Mouse (Mus musculus): ENCODE results near the gene Eif4g1.
"Not testable (repeated sequence)": the region's sequence is repeated elsewhere in the genome, so short reads cannot be mapped to it uniquely, and the experiment has no call there.

Gene Eif4g1

DNA sequence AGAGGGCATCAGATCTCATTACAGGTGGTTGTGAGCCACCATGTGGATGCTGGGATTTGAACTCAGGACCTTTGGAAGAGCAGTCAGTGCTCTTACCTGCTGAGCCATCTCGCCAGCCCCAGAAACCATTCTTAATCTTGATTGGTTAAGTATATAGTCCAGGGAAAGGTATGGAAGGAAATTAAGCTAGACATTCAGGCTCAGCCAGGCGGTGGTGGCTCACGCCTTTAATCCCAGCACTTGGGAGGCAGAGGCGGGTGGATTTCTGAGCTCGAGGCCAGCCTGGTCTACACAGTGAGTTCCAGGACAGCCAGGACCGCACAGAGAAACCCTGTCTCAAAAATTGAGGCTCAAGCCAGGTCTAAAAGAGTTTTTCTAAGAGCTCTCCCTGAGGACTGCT, at the start of gene Eif4g1:
Gene Eif4g1 (plus strand): TSS at position 301 of the 400 bp plus-strand sequence.
- DNase-seq (ENCODE audit: low read depth, low spot score), result not testable (repeated sequence)

DNA sequence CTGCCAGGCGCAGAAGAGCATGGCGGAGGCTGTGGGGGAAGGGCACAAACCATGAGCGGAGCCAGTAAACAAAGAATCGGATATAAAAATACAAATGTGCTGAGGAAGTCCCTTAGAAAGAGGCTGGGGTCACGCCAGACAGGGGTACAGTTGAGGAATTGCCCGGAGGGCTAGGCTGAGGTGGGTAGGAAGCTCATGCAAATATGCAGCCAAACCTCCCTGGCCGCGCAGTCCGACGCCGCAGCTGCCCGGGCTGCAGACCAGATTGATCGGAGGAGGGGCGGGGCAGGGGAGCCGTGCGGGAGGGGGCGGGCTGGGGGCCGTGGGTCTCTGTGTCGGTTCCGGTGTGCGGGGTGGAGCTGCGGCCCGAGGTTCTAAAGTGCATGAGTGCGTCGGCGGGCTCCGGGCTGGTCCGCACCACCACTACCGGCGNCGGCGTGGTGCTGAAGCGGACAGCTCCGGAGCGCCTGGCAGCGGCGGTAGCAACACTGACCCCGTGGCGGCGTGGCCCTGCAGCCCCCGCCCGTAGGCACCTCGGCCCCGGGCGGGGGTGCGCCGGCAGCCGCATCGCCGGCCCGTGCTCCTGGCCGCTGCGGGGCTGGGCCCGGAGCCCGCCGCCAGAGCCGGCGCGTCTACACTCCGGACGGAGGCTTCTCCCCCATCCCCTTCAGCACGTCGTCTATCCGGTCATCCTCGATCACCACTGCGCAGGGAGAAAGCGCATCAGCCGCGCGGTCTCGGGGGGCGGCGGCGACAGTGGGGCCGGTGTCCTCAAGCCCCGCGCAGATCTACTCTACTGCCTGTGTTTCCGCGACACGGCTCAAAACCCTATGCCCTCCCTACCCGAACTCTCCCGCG, 48.3 kb upstream of the Eif4g1 start:
- no peak for DNase-seq (ENCODE audit: low read depth, low spot score)

DNA sequence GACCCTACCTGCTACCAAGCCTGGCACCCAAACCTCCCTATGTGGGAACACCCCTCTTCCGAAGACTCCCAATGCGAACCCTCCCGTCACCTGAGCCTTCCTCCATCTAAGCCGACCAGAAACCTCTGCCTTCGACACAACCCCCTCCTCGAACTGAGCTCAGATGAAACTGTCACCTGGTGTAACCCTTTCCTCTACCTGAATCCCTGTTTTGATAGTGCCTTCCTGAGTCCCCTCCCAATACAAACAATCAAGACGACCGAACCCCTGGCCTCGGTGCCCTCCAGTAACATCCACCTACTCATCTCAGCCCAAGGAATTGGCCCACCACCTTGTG, 47.7 kb upstream of the Eif4g1 start:
- no peak for DNase-seq (ENCODE audit: low read depth, low spot score)

DNA sequence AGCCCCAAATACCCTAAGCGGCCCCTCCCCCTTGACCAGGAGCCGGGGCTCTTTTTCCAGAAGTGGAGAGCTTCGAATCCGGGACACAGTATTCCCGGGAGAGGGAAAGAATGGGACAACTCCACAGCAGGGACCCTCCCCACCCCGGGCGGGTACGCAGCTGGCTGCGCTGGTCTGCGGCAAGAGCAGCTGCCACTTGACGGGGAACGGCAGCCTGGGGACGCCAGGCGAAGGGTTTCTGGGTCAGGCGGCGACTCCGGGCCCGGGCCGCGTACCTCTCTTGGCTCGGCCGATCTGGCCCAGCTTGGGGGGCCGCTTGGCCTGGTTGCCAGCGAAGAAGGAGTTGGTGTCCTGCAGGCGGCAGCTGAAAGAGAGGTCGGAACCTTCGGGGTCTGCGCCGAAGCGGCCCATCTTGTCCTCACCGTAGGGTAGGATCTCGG, 47.3 kb upstream of the Eif4g1 start:
- DNase-seq (ENCODE audit: low read depth, low spot score), result no peak

DNA sequence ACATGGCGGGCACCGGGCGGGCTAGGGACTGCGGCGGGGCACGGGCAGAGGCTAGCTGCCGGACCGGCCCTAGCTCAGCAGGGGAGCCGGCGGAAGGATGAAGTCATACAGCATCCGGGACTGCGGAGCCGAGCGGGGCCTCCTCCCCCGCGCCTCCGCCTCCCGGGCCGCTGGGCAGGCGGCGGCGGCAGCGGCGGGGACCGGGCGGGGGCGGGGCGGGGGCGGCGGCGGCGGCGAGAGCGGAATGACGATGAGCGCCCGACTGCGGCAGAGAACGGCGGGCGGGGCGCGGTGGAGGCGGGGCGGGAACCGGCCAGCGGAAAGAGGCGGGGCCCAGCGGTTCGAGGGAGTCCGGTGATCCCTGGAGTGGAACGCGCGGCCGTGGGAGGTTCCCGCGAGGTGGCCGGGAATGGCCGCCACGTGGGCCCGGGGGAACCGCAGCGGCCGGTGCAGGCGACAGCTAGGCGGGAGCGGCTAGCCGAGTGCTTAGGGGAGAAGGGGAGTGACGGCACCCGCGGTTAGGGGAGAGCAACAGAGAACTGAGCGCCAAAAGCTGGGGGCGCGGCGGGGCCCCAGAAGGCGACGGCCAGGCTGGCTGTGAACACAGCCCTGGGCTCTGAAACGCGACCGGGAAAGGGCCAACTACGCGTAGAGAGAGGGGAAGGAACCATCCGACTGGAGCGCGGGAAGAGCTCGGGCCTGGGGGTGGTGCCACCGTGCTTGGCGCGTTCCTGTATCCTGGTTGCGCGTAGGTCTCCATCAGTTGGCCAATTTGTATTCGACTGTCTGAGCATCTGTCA, 46.7 kb upstream of the Eif4g1 start, which contains the start of gene Camk2n2:
Gene Camk2n2 (minus strand): TSS at position 97 of the 800 bp plus-strand sequence.
- DNase-seq (ENCODE audit: low read depth, low spot score), result no peak

DNA sequence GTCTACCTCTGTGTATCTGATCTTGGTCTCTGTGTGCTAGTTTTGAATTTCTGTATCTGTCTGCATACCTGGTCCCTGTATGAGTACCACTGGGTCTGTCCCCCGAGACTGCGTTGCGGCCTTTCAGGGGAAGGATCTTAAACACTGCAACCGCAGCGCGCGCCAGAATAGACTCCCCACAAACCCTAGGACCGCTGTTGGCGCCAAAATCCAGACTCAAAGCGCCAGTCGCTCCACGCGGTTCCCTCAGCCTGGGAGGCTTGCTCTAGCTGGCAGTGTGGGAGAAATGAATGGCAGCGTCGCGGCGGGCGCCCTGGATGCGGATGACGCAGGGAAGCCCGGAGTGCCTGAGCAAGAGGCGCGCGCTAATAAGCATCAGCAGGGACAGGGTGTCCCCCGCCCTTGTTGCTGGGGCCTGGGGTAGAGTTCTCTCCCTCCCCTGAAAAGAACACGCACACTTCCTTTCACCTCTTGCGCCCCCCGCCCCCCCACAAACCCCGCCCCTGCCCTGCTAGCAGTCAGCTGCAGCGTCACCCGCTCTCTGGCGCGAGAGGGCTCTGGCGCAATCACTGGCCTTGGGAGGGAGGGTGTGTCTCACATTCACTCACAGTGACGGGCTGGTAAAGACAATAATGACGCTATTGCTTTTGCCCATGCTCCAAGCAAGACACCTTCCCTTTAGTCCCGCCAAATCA, 46.0 kb upstream of the Eif4g1 start:
- no peak for DNase-seq (ENCODE audit: low read depth, low spot score)

DNA sequence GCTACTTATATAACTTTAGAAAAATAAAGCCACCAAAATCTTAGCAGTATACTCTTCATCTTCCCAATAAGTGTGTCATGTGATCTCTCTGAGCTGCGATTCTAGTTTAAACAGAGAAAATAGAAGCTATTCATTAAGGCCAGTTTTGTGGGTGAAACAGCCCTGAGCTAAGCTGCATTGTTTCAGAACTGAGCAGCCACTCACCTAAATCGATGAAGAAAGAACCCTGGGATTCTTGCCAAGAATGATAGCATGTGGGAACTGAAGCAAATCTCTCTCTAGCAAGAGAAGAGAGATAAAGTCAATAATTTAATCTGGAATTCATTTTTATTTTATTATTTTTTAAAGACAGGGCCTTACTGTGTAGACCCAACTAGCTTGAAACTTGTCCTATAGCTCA, 44.9 kb upstream of the Eif4g1 start:
- no peak for DNase-seq (ENCODE audit: low read depth, low spot score)

DNA sequence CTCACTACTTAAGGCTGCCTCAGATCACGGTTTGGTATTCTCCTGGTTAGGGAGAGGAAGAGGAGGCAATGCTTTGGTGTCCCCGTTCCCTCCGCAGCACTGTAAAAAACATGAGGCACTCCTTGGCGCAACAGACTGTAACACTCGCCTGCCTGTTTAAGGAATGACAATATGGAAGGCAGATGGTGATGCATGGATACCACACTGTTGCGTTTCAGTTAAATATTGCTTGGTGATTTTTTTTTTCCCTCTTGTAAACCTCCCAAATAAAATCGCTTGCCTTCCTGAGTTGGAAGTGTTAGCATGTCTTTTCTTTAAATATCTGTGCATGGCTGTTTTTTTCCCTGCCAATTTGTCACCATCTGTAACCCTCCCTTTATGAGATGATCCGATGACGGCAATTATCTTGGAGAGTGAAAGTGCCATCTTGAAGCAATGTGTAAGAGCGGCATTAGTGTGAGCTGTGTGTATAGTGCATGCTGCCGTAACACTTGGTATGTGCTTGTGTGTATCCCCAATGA, 39.2 kb upstream of the Eif4g1 start:
- DNase-seq (ENCODE audit: low read depth, low spot score), result no peak

DNA sequence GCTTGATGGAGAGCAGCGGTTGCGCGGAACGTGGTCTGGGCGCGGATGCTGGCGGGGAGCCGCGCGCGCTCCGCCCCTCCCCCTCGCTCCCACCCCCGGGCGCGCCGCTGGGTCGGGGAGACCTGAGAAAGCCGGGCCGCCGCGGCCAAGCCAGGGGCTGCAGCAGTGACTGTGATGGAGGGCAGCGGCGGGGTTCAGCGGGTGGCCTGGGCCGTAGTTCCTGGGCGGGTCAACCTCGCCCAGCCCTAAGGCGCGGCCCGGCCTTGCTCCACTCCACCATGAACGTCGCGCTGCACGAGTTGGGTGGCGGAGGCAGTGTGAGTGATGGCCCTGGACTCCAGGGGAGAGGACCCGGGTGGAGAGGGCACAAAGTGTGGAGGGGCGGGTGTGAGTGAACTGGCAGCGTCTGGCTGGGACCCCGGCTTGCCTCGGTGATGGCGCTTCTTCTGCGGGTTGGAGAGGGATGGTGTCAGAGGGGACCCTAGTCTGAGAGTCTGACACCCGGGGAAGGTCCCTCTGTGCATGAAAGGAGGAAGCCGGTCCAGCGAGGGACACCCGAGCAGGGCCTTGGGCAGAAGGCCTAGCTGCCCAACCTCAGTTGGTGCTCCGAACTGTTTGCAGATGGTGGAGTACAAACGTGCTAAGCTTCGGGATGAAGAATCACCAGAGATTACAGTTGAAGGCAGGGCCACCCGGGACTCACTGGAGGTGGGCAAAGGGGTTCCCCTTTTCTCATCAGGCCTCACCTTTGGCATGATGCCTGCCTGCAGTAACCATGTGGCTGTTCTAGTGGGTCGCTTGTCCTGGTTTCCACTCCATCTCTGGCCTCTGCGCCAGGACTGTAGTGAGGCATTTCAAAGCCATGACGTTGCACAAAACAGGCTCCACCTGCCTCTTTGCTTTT, 38.1 kb upstream of the Eif4g1 start, which contains the start of gene Ece2:
Gene Ece2 (plus strand): TSS at position 98 of the 904 bp plus-strand sequence.
- DNase-seq (ENCODE audit: low read depth, low spot score), result no peak

DNA sequence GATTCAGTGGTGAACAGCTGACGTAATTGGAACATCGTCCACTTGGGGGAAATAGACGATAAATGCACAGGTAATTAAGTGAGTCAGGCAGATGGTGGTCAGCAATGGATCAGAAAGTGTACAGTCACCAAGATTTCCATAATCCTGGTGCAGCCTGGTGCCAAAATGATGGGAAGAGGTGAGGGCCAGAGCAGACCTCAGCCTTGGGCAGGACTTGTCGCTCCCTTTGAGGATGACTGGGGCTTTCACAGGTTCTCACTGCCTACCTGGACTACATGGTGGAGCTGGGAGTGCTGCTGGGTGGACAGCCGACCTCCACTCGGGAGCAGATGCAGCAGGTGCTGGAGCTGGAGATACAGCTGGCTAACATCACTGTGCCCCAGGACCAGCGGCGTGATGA, 30.7 kb upstream of the Eif4g1 start:
- DNase-seq (ENCODE audit: low read depth, low spot score), result no peak

DNA sequence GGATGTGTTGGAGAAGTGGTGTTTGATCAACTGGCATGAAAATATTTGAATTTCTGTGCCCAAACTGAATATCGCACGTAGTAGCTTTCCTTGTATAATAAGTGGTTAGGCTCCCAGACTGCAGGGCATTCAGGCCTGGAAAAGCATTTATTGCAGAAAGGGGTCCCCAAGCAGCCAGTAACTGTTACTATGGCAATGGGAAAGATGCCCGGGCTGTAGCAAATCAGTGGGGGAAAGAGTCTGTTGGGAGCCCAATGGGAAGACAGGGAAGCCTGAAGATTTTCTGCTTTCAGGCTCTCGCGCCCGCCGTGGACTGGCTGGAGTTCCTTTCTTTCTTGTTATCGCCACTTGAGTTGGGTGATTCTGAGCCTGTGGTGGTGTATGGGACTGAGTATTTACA, 29.7 kb upstream of the Eif4g1 start:
- no peak for DNase-seq (ENCODE audit: low read depth, low spot score)

DNA sequence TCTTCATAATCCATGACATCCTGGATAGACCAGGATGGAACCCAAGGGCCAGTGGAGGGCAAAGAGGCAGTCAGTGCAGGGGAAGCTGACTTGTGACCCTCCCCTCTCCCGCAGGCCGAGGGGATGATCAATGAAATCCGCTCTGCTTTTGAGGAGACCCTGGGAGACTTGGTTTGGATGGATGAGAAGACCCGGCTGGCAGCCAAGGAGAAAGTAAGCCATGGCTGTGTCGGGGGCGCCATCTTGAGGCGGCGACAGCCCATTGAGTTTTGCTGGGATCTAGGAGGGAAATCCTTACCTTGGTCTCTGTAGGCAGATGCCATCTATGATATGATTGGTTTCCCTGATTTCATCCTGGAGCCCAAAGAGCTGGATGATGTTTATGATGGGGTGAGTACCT, 26.0 kb upstream of the Eif4g1 start:
- no peak for DNase-seq (ENCODE audit: low read depth, low spot score)

DNA sequence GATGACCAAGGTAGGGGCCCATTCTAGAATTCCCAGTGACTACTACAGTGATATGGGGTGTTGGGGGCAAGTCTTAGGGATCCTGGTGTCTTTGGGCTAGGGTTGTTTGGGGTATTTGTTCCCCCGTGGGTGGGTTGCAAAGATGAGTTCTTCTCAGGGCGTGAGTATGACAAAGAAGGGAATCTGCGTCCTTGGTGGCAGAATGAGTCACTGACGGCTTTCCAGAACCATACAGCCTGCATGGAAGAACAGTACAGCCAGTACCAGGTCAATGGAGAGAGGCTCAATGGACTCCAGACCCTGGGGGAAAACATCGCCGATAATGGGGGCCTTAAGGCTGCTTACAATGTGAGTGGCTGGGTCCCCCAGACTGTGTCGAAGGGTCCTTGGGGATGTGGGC, 24.2 kb upstream of the Eif4g1 start:
- no peak for DNase-seq (ENCODE audit: low read depth, low spot score)

DNA sequence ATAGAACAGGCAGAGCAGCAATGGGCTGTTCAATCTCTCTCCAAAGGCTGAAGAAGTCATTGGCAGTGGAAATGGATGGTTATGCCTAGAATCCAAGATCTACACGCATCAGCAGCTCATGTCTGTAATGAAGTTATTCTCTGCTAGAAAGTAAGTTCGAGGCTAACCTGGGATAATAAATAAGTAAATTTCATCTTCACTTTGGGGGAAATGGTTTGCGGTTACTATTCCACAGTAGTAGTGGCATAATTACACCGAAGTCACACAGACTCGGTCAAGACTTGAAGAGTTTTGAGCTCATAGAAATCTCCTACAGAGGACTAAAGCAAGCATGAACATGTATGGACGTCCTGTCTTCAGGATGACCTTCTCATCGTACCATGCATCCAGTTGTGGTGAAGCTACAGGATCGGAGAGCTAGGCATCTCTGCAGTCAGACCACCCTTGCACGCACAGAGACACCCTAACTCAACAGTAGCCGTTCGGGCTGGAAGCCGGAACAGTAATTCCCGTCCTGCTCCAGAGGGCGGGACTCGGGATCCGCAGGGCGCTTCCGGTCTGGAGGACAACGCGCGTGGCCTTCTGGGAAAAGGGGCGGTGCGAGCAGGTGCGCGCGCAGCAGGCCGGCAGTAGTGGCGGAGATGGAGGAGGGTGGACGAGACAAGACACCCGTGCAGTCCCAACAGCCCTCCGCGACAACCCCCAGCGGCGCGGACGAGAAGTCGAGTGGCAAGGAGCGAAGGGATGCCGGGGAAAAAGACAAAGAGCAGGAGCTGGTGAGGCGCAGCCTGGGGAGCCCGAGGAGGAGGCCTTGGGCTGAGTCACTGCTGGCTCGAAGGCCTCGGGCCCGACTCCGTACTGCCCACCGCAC, 16.8 kb upstream of the Eif4g1 start, which contains the start of gene Psmd2:
Gene Psmd2 (plus strand): TSS at position 577 of the 871 bp plus-strand sequence.
- peak; percentile 92 for DNase-seq (ENCODE audit: low read depth, low spot score)

DNA sequence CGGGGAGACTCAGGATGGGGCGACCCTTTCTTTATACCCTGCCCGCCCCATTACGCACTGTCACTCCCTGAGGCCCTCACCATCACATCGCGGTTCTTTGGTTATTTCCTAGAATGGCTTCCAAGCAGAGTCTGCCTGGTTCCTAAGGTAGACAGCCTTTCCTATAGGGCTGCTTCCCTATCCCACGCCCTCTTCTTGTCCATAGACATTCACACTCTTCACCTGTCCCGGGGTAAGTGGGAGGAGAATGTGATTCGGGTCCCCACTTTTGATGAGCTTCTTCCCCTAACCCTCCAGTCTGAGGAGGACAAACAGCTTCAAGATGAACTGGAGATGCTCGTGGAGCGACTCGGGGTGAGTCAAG, 16.2 kb upstream of the Eif4g1 start:
- DNase-seq (ENCODE audit: low read depth, low spot score), result no peak

DNA sequence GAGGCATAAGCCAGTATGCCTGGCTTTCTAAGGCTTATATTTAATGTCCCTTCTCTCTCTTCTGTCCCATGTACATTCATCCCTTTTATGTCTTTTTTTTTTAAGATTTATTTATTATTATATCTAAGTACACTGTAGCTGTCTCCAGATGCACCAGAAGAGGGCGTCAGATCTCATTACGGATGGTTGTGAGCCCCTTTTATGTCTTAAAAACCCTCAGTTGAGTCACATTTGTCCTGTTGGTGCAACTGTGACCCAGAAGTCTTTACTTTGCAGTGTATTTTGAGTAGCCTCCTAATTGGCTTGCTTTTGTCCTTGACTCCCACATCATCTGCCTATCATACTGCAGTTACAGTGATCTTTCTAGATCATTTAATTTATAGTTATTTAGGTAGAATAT, 14.8 kb upstream of the Eif4g1 start:
- no peak for DNase-seq (ENCODE audit: low read depth, low spot score)

DNA sequence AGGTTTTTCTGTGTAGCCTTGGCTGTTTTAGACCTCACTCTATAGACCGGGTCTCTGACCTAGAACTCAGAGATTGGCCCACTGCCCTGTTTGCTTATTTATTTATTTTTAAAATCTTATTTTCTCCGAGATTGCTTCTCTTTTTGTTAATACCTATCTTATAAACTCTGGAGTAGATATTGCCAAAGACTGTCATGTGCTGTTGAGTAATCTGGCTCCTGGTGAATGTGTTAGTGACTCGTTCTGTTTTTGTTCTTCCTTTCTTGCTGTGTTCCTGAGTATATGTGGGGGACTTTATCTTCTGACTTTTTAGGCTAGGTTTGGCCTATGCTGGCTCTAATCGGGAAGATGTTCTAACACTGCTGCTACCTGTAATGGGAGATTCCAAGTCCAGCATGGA, 10.5 kb upstream of the Eif4g1 start:
- DNase-seq (ENCODE audit: low read depth, low spot score), result no peak

DNA sequence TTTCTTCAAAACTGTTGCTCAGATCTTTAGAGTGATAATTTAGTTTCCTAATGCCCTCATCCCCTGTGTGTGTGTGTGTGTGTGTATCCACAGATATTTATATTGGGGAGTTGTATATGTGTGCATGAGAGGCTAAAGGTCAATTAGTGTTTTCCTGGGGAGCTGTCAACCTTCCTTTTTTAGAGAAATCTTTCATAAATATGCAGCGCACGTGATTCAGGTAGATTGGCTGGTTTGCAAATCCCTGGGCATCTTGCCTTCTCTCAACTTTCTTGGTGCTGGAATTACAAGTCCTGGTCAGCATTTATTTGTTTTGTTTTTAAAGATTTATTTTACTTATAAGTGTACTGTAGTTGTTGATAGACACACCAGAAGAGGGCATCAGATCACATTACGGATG, 2.2 kb downstream of the Eif4g1 start:
- DNase-seq (ENCODE audit: low read depth, low spot score), result no peak

DNA sequence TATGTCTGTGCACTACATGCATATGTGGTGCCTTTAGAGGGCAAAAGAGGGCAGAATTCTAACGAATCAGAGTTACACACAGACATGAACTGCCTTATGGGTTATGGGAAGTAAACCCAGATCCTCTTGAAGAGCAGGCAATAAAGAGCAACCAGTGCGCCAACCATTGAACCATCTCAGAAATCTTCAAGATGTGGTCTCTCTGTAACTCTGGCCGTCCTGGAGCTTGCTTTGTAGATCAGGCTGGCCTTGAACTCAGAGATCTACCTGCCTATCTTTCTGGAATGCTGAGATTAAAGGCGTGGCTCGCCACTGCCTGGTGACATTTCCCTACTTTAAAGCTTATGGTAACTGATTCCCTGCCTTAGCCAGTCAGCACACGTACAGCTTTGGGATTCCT, 3.8 kb downstream of the Eif4g1 start:
- DNase-seq (ENCODE audit: low read depth, low spot score), result no peak

DNA sequence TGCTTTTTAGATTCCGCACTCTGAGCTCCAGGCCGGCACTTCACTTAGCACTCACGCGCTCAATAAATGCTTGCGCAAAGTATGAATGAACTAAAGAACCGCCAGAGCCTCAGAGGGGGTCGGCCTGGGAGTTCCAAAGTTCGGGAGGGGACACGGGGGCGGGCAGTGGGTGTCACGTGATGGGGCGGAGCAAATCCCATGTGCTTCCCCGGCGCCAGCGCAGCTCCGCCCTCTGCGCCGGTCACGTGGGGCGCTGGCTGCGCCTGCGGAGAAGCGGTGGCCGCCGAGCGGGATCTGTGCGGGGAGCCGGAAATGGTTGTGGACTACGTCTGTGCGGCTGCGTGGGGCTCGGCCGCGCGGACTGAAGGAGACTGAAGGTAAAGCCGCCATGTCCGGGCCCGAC, 4.4 kb downstream of the Eif4g1 start:
- peak; percentile 85 for DNase-seq (ENCODE audit: low read depth, low spot score)

Data from retina, postnatal 7 days (tissue).